Mouse (Mus musculus) CH12.LX (cell line): ENCODE data around the gene Samd14. TPM values are rescaled to one million over a fixed set of nuclear protein-coding genes. Genes with fewer than 3 reads are reported as not detected.
A peak's percentile ranks its signal among the peaks of the same experiment; 100 is the strongest.

ENCODE experiments used
- DNase-seq: peaks from one replicate; pipeline ENCODE4 v3.0.0-alpha.2; 2013; ENCODE audit errors: extremely low read depth
- H3K27ac ChIP-seq: 2 replicates; pipeline ENCODE4 v1.5.1; 2012; ENCODE audit warnings: low read depth, mild to moderate bottlenecking, control low read depth, moderate library complexity; ENCODE audit not compliant: insufficient read depth
- H3K27me3 ChIP-seq: replicated peaks from 2 replicates; pipeline ENCODE3; 2012; ENCODE audit warnings: inconsistent platforms
- H3K36me3 ChIP-seq, 2 experiments: replicated peaks in 1 of 2; 2 replicates each; pipeline versions ENCODE3 to v1.6.1; 2012; ENCODE audit warnings: inconsistent platforms in 1 of 2, low read length in 1 of 2, mild to moderate bottlenecking in 1 of 2, mixed read lengths in 1 of 2, moderate library complexity in 1 of 2; ENCODE audit not compliant: control insufficient read depth in 1 of 2, insufficient read depth in 1 of 2
- H3K4me1 ChIP-seq, 2 experiments: 2 replicates each; pipeline ENCODE4 v1.6.1; 2012; ENCODE audit warnings: inconsistent platforms in 1 of 2, moderate library complexity in 1 of 2; ENCODE audit not compliant: insufficient read depth in 2 of 2, control insufficient read depth in 1 of 2
- H3K4me2 ChIP-seq: 2 replicates; pipeline ENCODE4 v1.6.1; 2012; ENCODE audit warnings: low read depth, mild to moderate bottlenecking, control low read depth; ENCODE audit not compliant: poor library complexity, insufficient read depth, severe bottlenecking
- H3K4me3 ChIP-seq, 3 experiments: fragments of 150-350 bp in 1 of 3; sonication (generic) in 1 of 3; replicated peaks in 1 of 3; 2 replicates each; pipeline versions ENCODE3 to v1.5.1; 2011 to 2012; ENCODE audit warnings: low read depth in 2 of 3, low read length in 2 of 3, mild to moderate bottlenecking in 2 of 3, moderate library complexity in 2 of 3, control low read depth in 1 of 3, improper control_type of control experiment in 1 of 3, inconsistent platforms in 1 of 3, mixed read lengths in 1 of 3; ENCODE audit not compliant: poor library complexity in 1 of 3
- H3K79me2 ChIP-seq: replicated peaks from 2 replicates; pipeline ENCODE4 v1.6.1; 2012; ENCODE audit warnings: mild to moderate bottlenecking, moderate library complexity; ENCODE audit not compliant: control insufficient read depth, poor library complexity, insufficient read depth, severe bottlenecking; ENCODE audit errors: extremely low read depth
- H3K9ac ChIP-seq: 2 replicates; pipeline ENCODE4 v1.6.1; 2012; ENCODE audit warnings: low read depth, mild to moderate bottlenecking, control low read depth, moderate library complexity; ENCODE audit not compliant: insufficient read depth
- H3K9me3 ChIP-seq: replicated peaks from 2 replicates; pipeline ENCODE3; 2012; ENCODE audit warnings: low read length, inconsistent platforms, mixed read lengths
- BHLHE40 ChIP-seq: IDR thresholded peaks from 2 replicates; pipeline ENCODE4 v1.6.1; 2011; ENCODE audit warnings: mild to moderate bottlenecking, low read depth, low read length, improper control_type of control experiment
- CHD1 ChIP-seq: IDR thresholded peaks from 2 replicates; pipeline ENCODE4 v1.6.1; 2012; ENCODE audit warnings: low read depth, low read length, improper control_type of control experiment, inconsistent platforms
- CHD2 ChIP-seq: IDR thresholded peaks from 2 replicates; pipeline ENCODE4 v1.6.1; 2011; ENCODE audit warnings: low read length, improper control_type of control experiment
- CTCF ChIP-seq, 2 experiments: IDR thresholded peaks in 1 of 2; conservative IDR thresholded peaks in 1 of 2; 2 replicates each; pipeline ENCODE4 v1.5.1; 2011 to 2012; ENCODE audit warnings: low read depth in 2 of 2, low read length in 2 of 2, improper control_type of control experiment in 1 of 2, inconsistent platforms in 1 of 2, mild to moderate bottlenecking in 1 of 2, moderate library complexity in 1 of 2
- E2F4 ChIP-seq: IDR thresholded peaks from 2 replicates; pipeline ENCODE4 v1.6.1; 2011; ENCODE audit warnings: low read depth, low read length, improper control_type of control experiment; ENCODE audit not compliant: insufficient replicate concordance
- ELF1 ChIP-seq: IDR thresholded peaks from 2 replicates; pipeline ENCODE4 v1.6.1; 2014; ENCODE audit warnings: low read depth, mild to moderate bottlenecking, inconsistent platforms, low read length, improper control_type of control experiment
- EP300 ChIP-seq: IDR thresholded peaks from 2 replicates; pipeline ENCODE4 v1.6.1; 2011; ENCODE audit warnings: low read length, improper control_type of control experiment
- ETS1 ChIP-seq: conservative IDR thresholded peaks from 2 replicates; pipeline ENCODE4 v1.6.1; 2012; ENCODE audit warnings: low read depth, mild to moderate bottlenecking, inconsistent platforms, low read length, improper control_type of control experiment, moderate library complexity
- GABPA ChIP-seq: IDR thresholded peaks from 2 replicates; pipeline ENCODE4 v1.6.1; 2012; ENCODE audit warnings: low read depth, low read length, improper control_type of control experiment, inconsistent platforms; ENCODE audit not compliant: insufficient replicate concordance
- HCFC1 ChIP-seq: IDR thresholded peaks from 2 replicates; pipeline ENCODE4 v1.6.1; 2012; ENCODE audit warnings: low read depth, mild to moderate bottlenecking, inconsistent platforms, low read length, improper control_type of control experiment
- IRF4 ChIP-seq: IDR thresholded peaks from 2 replicates; pipeline ENCODE4 v1.6.1; 2014; ENCODE audit warnings: low read depth, mild to moderate bottlenecking, inconsistent platforms, low read length, improper control_type of control experiment
- JUN ChIP-seq: IDR thresholded peaks from 2 replicates; pipeline ENCODE4 v1.6.1; 2011; ENCODE audit warnings: low read depth, mild to moderate bottlenecking, low read length, improper control_type of control experiment, moderate library complexity; ENCODE audit not compliant: insufficient read depth
- JUND ChIP-seq: conservative IDR thresholded peaks from 2 replicates; pipeline ENCODE4 v1.6.1; 2011; ENCODE audit warnings: low read depth, low read length, improper control_type of control experiment
- KAT2A ChIP-seq: IDR thresholded peaks from 2 replicates; pipeline ENCODE4 v1.6.1; 2012; ENCODE audit warnings: low read length, improper control_type of control experiment, inconsistent platforms; ENCODE audit not compliant: insufficient replicate concordance
- MAFK ChIP-seq: IDR thresholded peaks from 2 replicates; pipeline ENCODE4 v1.6.1; 2011; ENCODE audit warnings: low read length, improper control_type of control experiment; ENCODE audit not compliant: insufficient replicate concordance
- MAX ChIP-seq: IDR thresholded peaks from 2 replicates; pipeline ENCODE4 v1.6.1; 2011; ENCODE audit warnings: low read length, improper control_type of control experiment
- MAZ ChIP-seq: IDR thresholded peaks from 2 replicates; pipeline ENCODE4 v1.6.1; 2012; ENCODE audit warnings: low read depth, mild to moderate bottlenecking, inconsistent platforms, low read length, improper control_type of control experiment, moderate library complexity
- MEF2A ChIP-seq: IDR thresholded peaks from 2 replicates; pipeline ENCODE4 v1.6.1; 2014; ENCODE audit warnings: low read depth, mild to moderate bottlenecking, inconsistent platforms, low read length, improper control_type of control experiment, borderline replicate concordance
- MXI1 ChIP-seq: IDR thresholded peaks from 2 replicates; pipeline ENCODE4 v1.6.1; 2011; ENCODE audit warnings: mild to moderate bottlenecking, low read depth, low read length, improper control_type of control experiment
- MYC ChIP-seq: IDR thresholded peaks from 2 replicates; pipeline ENCODE4 v1.6.1; 2011; ENCODE audit warnings: low read depth, mild to moderate bottlenecking, improper control_type of control experiment, low read length
- NELFE ChIP-seq: IDR thresholded peaks from 2 replicates; pipeline ENCODE4 v1.6.1; 2011; ENCODE audit warnings: low read depth, low read length, improper control_type of control experiment
- NRF1 ChIP-seq: IDR thresholded peaks from 2 replicates; pipeline ENCODE4 v1.6.1; 2014; ENCODE audit warnings: low read depth, mild to moderate bottlenecking, inconsistent platforms, low read length, improper control_type of control experiment, moderate library complexity
- PAX5 ChIP-seq: IDR thresholded peaks from 2 replicates; pipeline ENCODE4 v1.6.1; 2012; ENCODE audit warnings: low read length, inconsistent platforms, mixed read lengths
- POLR2A ChIP-seq: IDR thresholded peaks from 2 replicates; pipeline ENCODE4 v1.6.1; 2011; ENCODE audit warnings: low read depth, mild to moderate bottlenecking, improper control_type of control experiment, low read length
- POLR2AphosphoS2 ChIP-seq: IDR thresholded peaks from 2 replicates; pipeline ENCODE4 v1.6.1; 2011; ENCODE audit warnings: low read depth, low read length, improper control_type of control experiment
- RAD21 ChIP-seq: IDR thresholded peaks from 2 replicates; pipeline ENCODE4 v1.6.1; 2011; ENCODE audit warnings: low read depth, mild to moderate bottlenecking, low read length, improper control_type of control experiment, moderate library complexity
- RCOR1 ChIP-seq: conservative IDR thresholded peaks from 2 replicates; pipeline ENCODE4 v1.6.1; 2012; ENCODE audit warnings: low read depth, mild to moderate bottlenecking, inconsistent platforms, low read length, improper control_type of control experiment
- SIN3A ChIP-seq: IDR thresholded peaks from 2 replicates; pipeline ENCODE4 v1.6.1; 2012; ENCODE audit warnings: low read length, improper control_type of control experiment, inconsistent platforms
- SMC3 ChIP-seq: IDR thresholded peaks from 2 replicates; pipeline ENCODE4 v1.6.1; 2011; ENCODE audit warnings: low read depth, low read length, improper control_type of control experiment
- TBP ChIP-seq: conservative IDR thresholded peaks from 2 replicates; pipeline ENCODE4 v1.6.1; 2011; ENCODE audit warnings: low read depth, low read length, improper control_type of control experiment
- TCF12 ChIP-seq: IDR thresholded peaks from 2 replicates; pipeline ENCODE4 v1.6.1; 2014; ENCODE audit warnings: low read depth, mild to moderate bottlenecking, inconsistent platforms, low read length, improper control_type of control experiment
- UBTF ChIP-seq: IDR thresholded peaks from 2 replicates; pipeline ENCODE4 v1.6.1; 2012; ENCODE audit warnings: low read depth, mild to moderate bottlenecking, inconsistent platforms, low read length, improper control_type of control experiment, moderate library complexity
- USF1 ChIP-seq: IDR thresholded peaks from 2 replicates; pipeline ENCODE4 v1.6.1; 2014; ENCODE audit warnings: low read depth, mild to moderate bottlenecking, inconsistent platforms, low read length, improper control_type of control experiment
- USF2 ChIP-seq: conservative IDR thresholded peaks from 2 replicates; pipeline ENCODE4 v1.6.1; 2011; ENCODE audit warnings: low read depth, low read length, improper control_type of control experiment
- ZC3H11A ChIP-seq: IDR thresholded peaks from 2 replicates; pipeline ENCODE4 v1.6.1; 2012; ENCODE audit warnings: low read depth, mild to moderate bottlenecking, inconsistent platforms, low read length, improper control_type of control experiment
- ZKSCAN1 ChIP-seq: IDR thresholded peaks from 2 replicates; pipeline ENCODE4 v1.6.1; 2012; ENCODE audit warnings: low read depth, inconsistent platforms, low read length, improper control_type of control experiment, borderline replicate concordance
- ZMIZ1 ChIP-seq: IDR thresholded peaks from 2 replicates; pipeline ENCODE4 v1.6.1; 2012; ENCODE audit warnings: low read depth, mild to moderate bottlenecking, inconsistent platforms, low read length, improper control_type of control experiment
- ZNF384 ChIP-seq: IDR thresholded peaks from 2 replicates; pipeline ENCODE4 v1.6.1; 2012; ENCODE audit warnings: low read depth, low read length, improper control_type of control experiment, inconsistent platforms
- dilution Hi-C: fragments of 300-500 bp; cut with MboI; formaldehyde crosslinking; loops from 2 replicates; pipeline ENCODE4 v1.14.3; 2020; ENCODE audit warnings: low sequenced_read_pairs; ENCODE audit not compliant: extremely low pct_unique_long_range_greater_than_20kb, extremely low pct_ligation_motif_present
- in situ Hi-C: fragments of 300-500 bp; cut with MboI; formaldehyde crosslinking; loops from 3 replicates; pipeline ENCODE4 v1.14.3; 2019; ENCODE audit warnings: low sequenced_read_pairs, low pct_ligation_motif_present, low pct_unique_long_range_greater_than_20kb, mixed read lengths
- polyA plus RNA-seq: library from polyadenylated mRNA; unstranded; fragments of >175 nt; gene quantifications from 2 replicates; pipeline ENCODE4 v1.2.1, GENCODE M21; 2012; ENCODE audit warnings: low read depth; ENCODE audit not compliant: insufficient read length
- total RNA-seq, 2 experiments: library from RNA; depleted of rRNA; stranded (reverse); fragments of 300-350 nt in 1 of 2; fragments of >200 nt in 1 of 2; gene quantifications; 2 replicates each; pipeline ENCODE4 v1.2.3; 2012 to 2014

Gene Samd14
- total and polyA plus RNA-seq, 3 experiments = 0.17 TPM; not detected in 2

DNA sequence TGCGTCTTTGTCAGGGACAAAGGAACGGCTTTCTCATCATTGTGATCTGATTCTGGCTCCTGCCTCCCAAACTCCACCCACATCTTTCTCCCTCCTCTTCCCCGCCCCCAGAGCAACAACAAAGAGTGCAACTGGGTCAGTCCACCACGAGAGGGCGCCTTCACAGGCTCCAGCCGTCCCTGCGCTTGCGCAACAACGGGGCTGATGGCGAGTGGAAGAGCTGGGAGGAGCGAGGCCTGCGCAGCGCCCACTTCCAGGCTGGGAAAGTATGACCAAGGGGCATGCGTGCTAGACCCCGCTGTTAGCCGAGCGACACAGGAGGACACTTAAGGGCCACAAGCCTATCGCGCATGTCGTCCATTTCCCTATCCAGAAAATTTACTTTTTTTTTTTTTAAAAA, 30.7 kb upstream of the Samd14 start:
- H3K9me3 ChIP-seq = no peaks in the 10 kb centered on the region
- TF ChIP-seq SMC3 = peak; percentile 99
- TF ChIP-seq GABPA = no peak
- TF ChIP-seq KAT2A = no peak
- no peak for TF ChIP-seq UBTF
- peak; percentile 63; the same call in 1 of the 2 replicates for TF ChIP-seq SIN3A
- TF ChIP-seq HCFC1 = peak; percentile 76
- TF ChIP-seq ZMIZ1 = no peak
- peak; percentile 72; the same call in 1 of the 2 replicates for TF ChIP-seq RCOR1
- TF ChIP-seq POLR2A = peak; percentile 77
- TF ChIP-seq TCF12 = peak; percentile 87
- peak; percentile 98 for TF ChIP-seq NRF1
- peak; percentile 90 for TF ChIP-seq CHD2
- TF ChIP-seq MAX = peak; percentile 73; the same call in 1 of the 2 replicates
- TF ChIP-seq USF2 = no peak
- TF ChIP-seq E2F4 = no peak
- no peak for TF ChIP-seq ZKSCAN1
- TF ChIP-seq MXI1 = no peak; the same call in none of the 2 replicates
- TF ChIP-seq MYC = peak; percentile 80; the same call in 1 of the 2 replicates
- no peak for TF ChIP-seq USF1
- TF ChIP-seq MAFK = no peak
- peak; percentile 81 to 99 for TF ChIP-seq CTCF (conservative IDR thresholded peaks at IDR 0.05 in 1 of 2, IDR thresholded peaks at IDR 0.05 in 1 of 2; ENCODE audit: low read depth in 2 of 2, low read length in 2 of 2)
- no peak for TF ChIP-seq POLR2AphosphoS2
- peak; percentile 93 for TF ChIP-seq NELFE
- no peak for TF ChIP-seq EP300
- peak; percentile 98 for TF ChIP-seq MAZ
- TF ChIP-seq IRF4 = peak; percentile 84
- peak; percentile 71 for TF ChIP-seq RAD21
- peak; percentile 64 for TF ChIP-seq ETS1
- TF ChIP-seq CHD1 = no peak
- peak; percentile 84 for TF ChIP-seq ELF1
- peak; percentile 36 for TF ChIP-seq JUN
- TF ChIP-seq ZC3H11A = peak; percentile 29; the same call in 1 of the 2 replicates
- TF ChIP-seq TBP = peak; percentile 65; the same call in 1 of the 2 replicates
- no peak for TF ChIP-seq JUND
- no peak for TF ChIP-seq PAX5
- TF ChIP-seq BHLHE40 = peak; percentile 46; the same call in 1 of the 2 replicates
- TF ChIP-seq MEF2A = peak; percentile 83
- peak; percentile 84 for TF ChIP-seq ZNF384
- peak overlapping the region; percentile 8 to 33 (median 18) for H3K4me3 ChIP-seq
- dilution Hi-C loops = no loop called here
- H3K9ac ChIP-seq = peak overlapping the region; percentile 58
- H3K36me3 ChIP-seq = no peaks in the 10 kb centered on the region
- no peak overlapping the region for H3K27ac ChIP-seq
- H3K4me1 ChIP-seq = peaks cover 0 to 13% of the 10 kb centered on the region in 2 experiments; a peak in 3 of 4 replicates
- peak; percentile 97 for DNase-seq
- peak overlapping the region; percentile 95 for H3K4me2 ChIP-seq
- peaks cover 71% of the 10 kb centered on the region for H3K27me3 ChIP-seq
- H3K79me2 ChIP-seq = no peaks in the 10 kb centered on the region
- in situ Hi-C loops = no loop called here
